Mouse (Mus musculus) forebrain, embryonic 10.5 days (tissue): ENCODE results near the gene Mea1. TPM values are rescaled to one million over a fixed set of nuclear protein-coding genes. Genes with fewer than 3 reads are reported as not detected.
A peak's percentile ranks its signal among the peaks of the same experiment; 100 is the strongest.

Experiments used
- DNase-seq: peaks from one replicate; pipeline ENCODE4 v3.0.0-alpha.2; 2017; ENCODE audit warnings: low spot score; ENCODE audit errors: extremely low spot score
- H3K27ac ChIP-seq: fragments of 300-500 bp; sonication (generic); 2 replicates; pipeline ENCODE4 v1.5.1; 2016; ENCODE audit warnings: mild to moderate bottlenecking
- H3K27me3 ChIP-seq: fragments of 300-500 bp; sonication (generic); 2 replicates; pipeline ENCODE4 v1.6.1; 2016; ENCODE audit warnings: mild to moderate bottlenecking; ENCODE audit not compliant: poor library complexity, severe bottlenecking
- H3K36me3 ChIP-seq: fragments of 300-500 bp; sonication (generic); replicated peaks from 2 replicates; pipeline ENCODE4 v1.6.1; 2016; ENCODE audit warnings: mild to moderate bottlenecking, moderate library complexity
- H3K4me1 ChIP-seq: fragments of 300-500 bp; sonication (generic); 2 replicates; pipeline ENCODE4 v1.6.1; 2016
- H3K4me3 ChIP-seq: fragments of 300-500 bp; sonication (generic); 2 replicates; pipeline ENCODE4 v1.5.1; 2016; ENCODE audit warnings: mild to moderate bottlenecking, moderate library complexity
- H3K9me3 ChIP-seq: fragments of 300-500 bp; sonication (generic); 2 replicates; pipeline ENCODE4 v1.6.1; 2016; ENCODE audit warnings: mild to moderate bottlenecking, moderate library complexity
- WGBS: fragments of 180-500 bp; shearing (Covaris S2); methylation state at CpG from one replicate; pipeline ENCODE4 v1.1.7; 2016; 5-methylcytosine and 5-hydroxymethylcytosine counted together
- polyA plus RNA-seq: library from polyadenylated mRNA; unstranded; fragments of >200 nt; fragmentation: Nextera tagmentation; extraction: Ambion mirVana; gene quantifications from 2 replicates; pipeline ENCODE4 v1.2.1, GENCODE M21; 2016

Mea1 gene
- polyA plus RNA-seq, 1 experiment from 2014 or later, result 165 TPM

GRCm38 (mm10) chr17:46650232-46651031 lies 28.2 kb upstream of the Mea1 start, which contains the start of gene Cul7:
Gene Cul7, plus strand, starts transcription at chr17:46650337.
- WGBS, result under 1% methylated on average over 58 of the region's 58 CpGs
- H3K4me1 ChIP-seq, result peaks cover 48% of the 10 kb centered on the region
- peak within 1 kb of the TSS; percentile 72 for H3K4me3 ChIP-seq
- no peaks in the 10 kb centered on the region for H3K27me3 ChIP-seq
- DNase-seq, result peak; percentile 90
- no peaks in the 10 kb centered on the region for H3K9me3 ChIP-seq
- peak within 1 kb of the TSS; percentile 96 for H3K27ac ChIP-seq
- peaks cover 54% of the 10 kb centered on the region for H3K36me3 ChIP-seq

GRCm38 (mm10) chr17:46651292-46651691 lies 27.3 kb upstream of the Mea1 start:
- Histone ChIP-seq H3K4me3 (peak overlapping the region; percentile 72), H3K27ac (peak overlapping the region; percentile 96), H3K27me3 (no peaks in the 10 kb centered on the region), H3K4me1 (peaks cover 47% of the 10 kb centered on the region), H3K36me3 (peaks cover 62% of the 10 kb centered on the region), H3K9me3 (no peaks in the 10 kb centered on the region)
- DNase-seq, result no peak
- 81% methylated on average over 17 of the region's 17 CpGs for WGBS

GRCm38 (mm10) chr17:46651755-46652547 lies 26.6 kb upstream of the Mea1 start:
- H3K27ac ChIP-seq, result peak overlapping the region; percentile 96
- peaks cover 69% of the 10 kb centered on the region for H3K36me3 ChIP-seq
- no peak for DNase-seq
- WGBS, result 83% methylated on average over 20 of the region's 20 CpGs
- no peaks in the 10 kb centered on the region for H3K9me3 ChIP-seq
- H3K4me3 ChIP-seq, result peak overlapping the region; percentile 72
- no peaks in the 10 kb centered on the region for H3K27me3 ChIP-seq
- H3K4me1 ChIP-seq, result peaks cover 42% of the 10 kb centered on the region

- Histone ChIP-seq H3K9me3 (no peaks in the 10 kb centered on the region), H3K27ac (no peak overlapping the region), H3K4me3 (no peak overlapping the region), H3K27me3 (no peaks in the 10 kb centered on the region), H3K36me3 (peaks cover 92% of the 10 kb centered on the region), H3K4me1 (peaks cover 19% of the 10 kb centered on the region)
- 92% methylated on average over 6 of the region's 6 CpGs for WGBS
- DNase-seq, result no peak
Observed at GRCm38 (mm10) chr17:46656054-46656453, 22.5 kb upstream of the Mea1 start.

GRCm38 (mm10) chr17:46661351-46661750 lies 17.2 kb upstream of the Mea1 start:
- Histone ChIP-seq H3K4me3 (no peak overlapping the region), H3K27ac (no peak overlapping the region), H3K9me3 (no peaks in the 10 kb centered on the region), H3K27me3 (no peaks in the 10 kb centered on the region), H3K4me1 (no peaks in the 10 kb centered on the region), H3K36me3 (peaks cover 99% of the 10 kb centered on the region)
- DNase-seq, result no peak
- WGBS, result 94% methylated on average over 9 of the region's 9 CpGs

DNA sequence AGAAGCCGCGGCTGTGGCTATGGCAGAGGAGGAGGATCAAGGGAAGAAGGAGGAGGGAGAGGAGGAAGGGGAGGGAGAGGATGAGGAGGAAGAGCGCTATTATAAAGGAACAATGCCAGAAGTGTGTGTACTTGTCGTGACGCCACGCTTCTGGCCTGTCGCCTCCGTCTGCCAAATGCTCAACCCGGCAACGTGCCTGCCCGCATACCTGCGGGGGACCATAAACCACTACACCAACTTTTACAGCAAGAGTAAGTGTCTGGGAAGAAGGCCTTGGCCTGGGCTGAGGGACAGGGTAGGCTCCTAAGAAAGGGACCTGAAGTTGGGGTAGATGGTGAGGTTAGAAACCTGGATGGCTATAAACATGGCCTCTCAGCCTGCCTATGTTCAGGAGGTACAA lies 16.6 kb upstream of the Mea1 start:
- no peak overlapping the region for H3K4me3 ChIP-seq
- H3K27ac ChIP-seq, result no peak overlapping the region
- H3K36me3 ChIP-seq, result peaks cover 99% of the 10 kb centered on the region
- H3K27me3 ChIP-seq, result no peaks in the 10 kb centered on the region
- no peaks in the 10 kb centered on the region for H3K4me1 ChIP-seq
- H3K9me3 ChIP-seq, result no peaks in the 10 kb centered on the region
- WGBS, result 92% methylated on average over 12 of the region's 12 CpGs
- no peak for DNase-seq

- no peaks in the 10 kb centered on the region for H3K4me1 ChIP-seq
- H3K4me3 ChIP-seq, result no peak overlapping the region
- no peaks in the 10 kb centered on the region for H3K27me3 ChIP-seq
- H3K9me3 ChIP-seq, result no peaks in the 10 kb centered on the region
- 89% methylated on average over 5 of the region's 5 CpGs for WGBS
- H3K27ac ChIP-seq, result no peak overlapping the region
- DNase-seq, result no peak
- peaks cover 98% of the 10 kb centered on the region for H3K36me3 ChIP-seq
Observed at GRCm38 (mm10) chr17:46662730-46663129, 15.9 kb upstream of the Mea1 start.

GRCm38 (mm10) chr17:46667712-46668111 lies 10.9 kb upstream of the Mea1 start:
- 93% methylated on average over 16 of the region's 16 CpGs for WGBS
- Histone ChIP-seq H3K4me1 (peaks cover under 1% of the 10 kb centered on the region; the same call in 1 of the 2 replicates), H3K36me3 (peaks cover 95% of the 10 kb centered on the region)

DNA sequence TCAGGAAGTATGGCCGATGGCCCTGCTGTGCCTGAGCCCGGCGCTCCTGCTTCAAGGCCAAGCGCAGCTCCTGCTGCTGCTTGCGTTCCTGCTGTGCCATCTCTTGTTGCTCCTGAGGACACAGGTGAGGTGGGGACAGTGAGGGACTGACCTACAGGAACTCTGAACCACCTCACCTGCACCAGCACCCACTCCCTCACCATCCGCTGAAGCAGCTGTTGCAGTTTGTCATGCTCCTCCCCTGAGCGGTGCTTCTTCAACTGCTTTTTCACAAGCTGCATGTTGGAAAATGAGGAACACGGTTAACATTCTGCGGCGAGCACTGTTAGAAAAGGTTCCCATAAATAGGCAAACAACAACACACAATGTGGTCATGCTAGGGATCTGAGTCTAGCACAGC lies 8.7 kb upstream of the Mea1 start:
- H3K4me1 ChIP-seq, result peaks cover 17% of the 10 kb centered on the region
- H3K9me3 ChIP-seq, result no peaks in the 10 kb centered on the region
- no peaks in the 10 kb centered on the region for H3K27me3 ChIP-seq
- DNase-seq, result no peak
- WGBS, result 94% methylated on average over 10 of the region's 10 CpGs
- H3K27ac ChIP-seq, result no peak overlapping the region
- no peak overlapping the region for H3K4me3 ChIP-seq
- peaks cover 81% of the 10 kb centered on the region for H3K36me3 ChIP-seq

More at GRCm38 (mm10) chr17:46667712-46668111, 10.9 kb upstream of the Mea1 start:
- Histone ChIP-seq H3K27ac (no peak overlapping the region), H3K27me3 (no peaks in the 10 kb centered on the region), H3K4me3 (no peak overlapping the region), H3K9me3 (no peaks in the 10 kb centered on the region)
- no peak for DNase-seq

- DNase-seq, result peak; percentile 94
- H3K36me3 ChIP-seq, result peaks cover 82% of the 10 kb centered on the region
- no peaks in the 10 kb centered on the region for H3K27me3 ChIP-seq
- WGBS, result under 1% methylated on average over 43 of the region's 43 CpGs
- peak within 1 kb of the TSS; percentile 89 for H3K27ac ChIP-seq
- H3K4me1 ChIP-seq, result peaks cover 33% of the 10 kb centered on the region
- peak within 1 kb of the TSS; percentile 87 for H3K4me3 ChIP-seq
- H3K9me3 ChIP-seq, result no peaks in the 10 kb centered on the region
Observed at GRCm38 (mm10) chr17:46673850-46674529, 4.6 kb upstream of the Mea1 start, which contains the start of gene Rrp36. Gene Rrp36, minus strand, starts transcription at chr17:46674352.

- 19% methylated on average over 15 of the region's 15 CpGs for WGBS
- H3K36me3 ChIP-seq, result peaks cover 77% of the 10 kb centered on the region
- H3K4me3 ChIP-seq, result peak overlapping the region; percentile 87
- H3K27me3 ChIP-seq, result no peaks in the 10 kb centered on the region
- H3K27ac ChIP-seq, result peak overlapping the region; percentile 89
- no peaks in the 10 kb centered on the region for H3K9me3 ChIP-seq
- DNase-seq, result no peak
- H3K4me1 ChIP-seq, result peaks cover 40% of the 10 kb centered on the region
Observed at GRCm38 (mm10) chr17:46674530-46675283, 3.9 kb upstream of the Mea1 start.

DNA sequence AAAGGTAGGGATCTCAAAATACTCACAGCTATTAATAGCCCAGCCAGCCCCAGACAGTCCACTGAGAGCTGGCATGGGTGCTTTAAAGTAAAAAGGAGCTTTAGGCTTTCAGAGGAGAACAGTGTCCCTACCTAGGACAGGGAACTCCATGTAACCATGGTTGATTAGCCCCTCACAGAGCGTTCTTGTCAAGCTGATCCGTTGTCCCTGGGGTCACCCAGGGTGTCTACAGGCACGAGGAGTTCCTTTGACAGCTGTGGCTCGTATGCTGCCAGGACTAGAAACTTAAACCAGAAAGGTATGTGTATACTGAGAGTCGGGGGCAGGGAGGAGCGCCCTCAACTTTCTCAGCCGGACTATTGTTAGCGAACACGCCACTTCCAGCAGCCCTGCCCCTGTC lies 318 bp downstream of the Mea1 start:
- H3K4me3 ChIP-seq, result peak overlapping the region; percentile 93
- H3K36me3 ChIP-seq, result peaks cover 61% of the 10 kb centered on the region
- H3K27ac ChIP-seq, result 0 out of 2 replicates have a peak overlapping the region, but pooled peaks have one; percentile 91
- DNase-seq, result no peak
- WGBS, result 58% methylated on average over 9 of the region's 9 CpGs
- H3K27me3 ChIP-seq, result no peaks in the 10 kb centered on the region
- H3K4me1 ChIP-seq, result peaks cover 56% of the 10 kb centered on the region
- H3K9me3 ChIP-seq, result no peaks in the 10 kb centered on the region
